Mouse (Mus musculus): Measurements from ENCODE around the gene Fam83g. TPM values are rescaled to one million over a fixed set of nuclear protein-coding genes. Genes with fewer than 3 reads are reported as not detected.
A peak's percentile ranks its signal among the peaks of the same experiment; 100 is the strongest.

Gene Fam83g
- total and polyA plus RNA-seq, 3 experiments: 19.1 to 63.7 (median 19.2) TPM

DNA sequence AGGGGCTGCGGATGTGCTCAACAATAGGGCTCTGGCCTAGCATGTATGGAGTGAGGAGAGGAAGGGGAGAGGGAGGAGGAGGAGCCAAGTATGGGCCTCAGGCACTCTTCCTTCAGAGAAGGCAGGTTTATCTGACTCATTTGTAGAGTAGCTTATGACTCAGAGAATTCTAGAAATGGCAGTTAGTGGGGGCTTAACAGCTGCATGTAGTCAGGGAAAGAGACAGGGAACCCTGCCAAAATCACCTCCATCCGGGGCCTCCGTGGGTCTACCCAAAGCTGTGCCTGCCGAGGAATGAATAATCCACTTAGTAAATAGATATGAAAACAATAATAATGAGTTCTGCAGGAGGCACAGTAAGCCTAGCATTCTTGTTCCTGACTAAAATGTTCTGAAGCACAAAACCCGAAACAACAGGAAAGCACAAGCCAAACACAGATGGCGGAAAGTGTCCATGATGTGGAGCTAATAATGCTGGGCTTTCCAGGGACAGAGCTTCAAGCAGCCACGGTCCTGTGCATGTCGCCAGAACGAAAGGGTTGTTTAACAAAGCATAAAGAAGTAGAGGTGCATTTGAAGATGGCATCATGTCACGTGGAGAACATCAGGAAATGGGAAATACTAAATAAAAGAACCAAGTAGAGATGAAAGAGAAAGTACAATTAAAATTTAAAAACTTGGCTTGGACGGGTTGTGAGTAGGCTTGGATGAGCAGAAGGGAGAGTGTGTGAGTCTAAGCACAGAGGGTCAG is 39.1 kb upstream of the Fam83g start (continued):
- peak; percentile 99 for TF ChIP-seq MEF2A (IDR thresholded peaks at IDR 0.05; ENCODE audit: borderline replicate concordance, low read depth, low read length)
- TF ChIP-seq SMC3 (IDR thresholded peaks at IDR 0.05; ENCODE audit: low read depth, low read length): no peak; the same call in none of the 2 replicates
- TF ChIP-seq HCFC1 (IDR thresholded peaks at IDR 0.05; ENCODE audit: low read depth, low read length): peak; percentile 57
- peak; percentile 60 for TF ChIP-seq MXI1 (IDR thresholded peaks at IDR 0.05; ENCODE audit: low read depth, low read length)
- no peak; the same call in 1 of the 2 replicates for TF ChIP-seq NRF1 (IDR thresholded peaks at IDR 0.05; ENCODE audit: low read depth, low read length)
- peak; percentile 66 for TF ChIP-seq USF1 (IDR thresholded peaks at IDR 0.05; ENCODE audit: low read depth, low read length)
- peak; percentile 100 for TF ChIP-seq JUND (conservative IDR thresholded peaks at IDR 0.05; ENCODE audit: low read depth, low read length)
- TF ChIP-seq ELF1 (IDR thresholded peaks at IDR 0.05; ENCODE audit: low read depth, low read length): 0 out of 2 replicates have a peak, but pooled peaks have one; percentile 7
- peak; percentile 94 for TF ChIP-seq BHLHE40 (IDR thresholded peaks at IDR 0.05; ENCODE audit: low read depth, low read length)
- peak; percentile 96 for TF ChIP-seq SIN3A (IDR thresholded peaks at IDR 0.05; ENCODE audit: low read length)
- peak; percentile 85 for TF ChIP-seq POLR2AphosphoS2 (IDR thresholded peaks at IDR 0.05; ENCODE audit: low read depth, low read length)
- peak; percentile 77 for TF ChIP-seq POLR2A (IDR thresholded peaks at IDR 0.05; ENCODE audit: low read depth, low read length)
- peak; percentile 76 for TF ChIP-seq MAFK (IDR thresholded peaks at IDR 0.05; ENCODE audit: insufficient replicate concordance, low read length)
- TF ChIP-seq TCF12 (IDR thresholded peaks at IDR 0.05; ENCODE audit: low read depth, low read length): peak; percentile 100

DNA sequence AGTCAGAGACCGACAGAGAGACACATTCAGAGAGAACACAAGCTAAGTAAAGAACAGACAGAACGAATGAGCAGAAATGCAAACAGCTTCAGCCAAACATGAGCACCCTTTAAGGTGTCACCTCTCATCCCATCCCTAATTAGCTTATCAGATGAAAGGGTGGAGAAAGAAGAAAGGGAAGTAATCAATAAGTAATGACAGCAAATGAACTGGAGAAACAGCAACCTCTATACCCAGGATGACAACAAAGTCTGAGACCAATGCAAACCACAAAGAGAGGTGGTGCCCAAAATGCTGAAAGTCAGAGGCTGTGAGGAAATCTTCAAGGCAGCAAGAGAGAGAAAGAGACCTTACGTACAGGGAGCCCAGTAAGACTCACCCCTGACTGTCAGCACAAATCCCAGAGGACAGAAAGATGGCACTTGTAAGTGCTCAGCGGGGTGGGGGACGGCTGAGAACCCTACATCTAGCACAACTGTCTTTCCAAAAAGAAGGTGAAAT is 38.5 kb upstream of the Fam83g start:
- no peaks in the 10 kb centered on the region for H3K36me3 ChIP-seq (replicated peaks in 1 of 2; ENCODE audit: control insufficient read depth in 1 of 2, insufficient read depth in 1 of 2, low read length in 1 of 2)
- no peaks in the 10 kb centered on the region; the same call in 1 of the 2 replicates for H3K79me2 ChIP-seq (replicated peaks; ENCODE audit: control insufficient read depth, extremely low read depth, insufficient read depth, poor library complexity, severe bottlenecking)
- H3K4me1 ChIP-seq (ENCODE audit: control insufficient read depth in 1 of 2, insufficient read depth in 2 of 2): peaks cover 52 to 92% of the 10 kb centered on the region in 2 experiments
- peak overlapping the region; percentile 78 for H3K9ac ChIP-seq (ENCODE audit: insufficient read depth, low read depth)
- peak overlapping the region; percentile 0 to 34 (median 24) for H3K4me3 ChIP-seq (replicated peaks in 1 of 3; ENCODE audit: low read depth in 2 of 3, low read length in 2 of 3, poor library complexity in 1 of 3)
- peak overlapping the region; percentile 70 for H3K4me2 ChIP-seq (ENCODE audit: insufficient read depth, low read depth, poor library complexity, severe bottlenecking)
- H3K27ac ChIP-seq (ENCODE audit: insufficient read depth, low read depth): peak overlapping the region; percentile 99
- no peaks in the 10 kb centered on the region for H3K27me3 ChIP-seq (replicated peaks)
- in situ Hi-C loops (cut with MboI; ENCODE audit: low pct_ligation_motif_present, low pct_unique_long_range_greater_than_20kb, low sequenced_read_pairs) (no loop called here), dilution Hi-C loops (cut with MboI; ENCODE audit: extremely low pct_ligation_motif_present, extremely low pct_unique_long_range_greater_than_20kb, low sequenced_read_pairs) (no loop called here)
- peak; percentile 81 for DNase-seq (ENCODE audit: extremely low read depth)
- H3K9me3 ChIP-seq (replicated peaks; ENCODE audit: low read length): no peaks in the 10 kb centered on the region
- 0 out of 2 replicates have a peak, but pooled peaks have one; percentile 23 for TF ChIP-seq MAFK (IDR thresholded peaks at IDR 0.05; ENCODE audit: insufficient replicate concordance, low read length)
- no peak for TF ChIP-seq ZNF384 (IDR thresholded peaks at IDR 0.05; ENCODE audit: low read depth, low read length)
- TF ChIP-seq MXI1 (IDR thresholded peaks at IDR 0.05; ENCODE audit: low read depth, low read length): no peak
- no peak for TF ChIP-seq MAX (IDR thresholded peaks at IDR 0.05; ENCODE audit: low read length)
- TF ChIP-seq USF1 (IDR thresholded peaks at IDR 0.05; ENCODE audit: low read depth, low read length): no peak
- TF ChIP-seq GABPA (IDR thresholded peaks at IDR 0.05; ENCODE audit: insufficient replicate concordance, low read depth, low read length): no peak
- TF ChIP-seq CHD1 (IDR thresholded peaks at IDR 0.05; ENCODE audit: low read depth, low read length): no peak; the same call in 1 of the 2 replicates
- TF ChIP-seq ZC3H11A (IDR thresholded peaks at IDR 0.05; ENCODE audit: low read depth, low read length): no peak
- TF ChIP-seq PAX5 (IDR thresholded peaks at IDR 0.05; ENCODE audit: low read length): no peak
- peak; percentile 65 for TF ChIP-seq POLR2A (IDR thresholded peaks at IDR 0.05; ENCODE audit: low read depth, low read length)
- peak; percentile 27; the same call in 1 of the 2 replicates for TF ChIP-seq SIN3A (IDR thresholded peaks at IDR 0.05; ENCODE audit: low read length)
- TF ChIP-seq RCOR1 (conservative IDR thresholded peaks at IDR 0.05; ENCODE audit: low read depth, low read length): no peak
- no peak for TF ChIP-seq USF2 (conservative IDR thresholded peaks at IDR 0.05; ENCODE audit: low read depth, low read length)
- TF ChIP-seq MAZ (IDR thresholded peaks at IDR 0.05; ENCODE audit: low read depth, low read length): no peak
- TF ChIP-seq IRF4 (IDR thresholded peaks at IDR 0.05; ENCODE audit: low read depth, low read length): peak; percentile 17; the same call in 1 of the 2 replicates
- no peak for TF ChIP-seq E2F4 (IDR thresholded peaks at IDR 0.05; ENCODE audit: insufficient replicate concordance, low read depth, low read length)
- TF ChIP-seq UBTF (IDR thresholded peaks at IDR 0.05; ENCODE audit: low read depth, low read length): 0 out of 2 replicates have a peak, but pooled peaks have one; percentile 56
- peak; percentile 56 for TF ChIP-seq BHLHE40 (IDR thresholded peaks at IDR 0.05; ENCODE audit: low read depth, low read length)
- 0 out of 2 replicates have a peak, but pooled peaks have one; percentile 4 for TF ChIP-seq ETS1 (conservative IDR thresholded peaks at IDR 0.05; ENCODE audit: low read depth, low read length)
- peak; percentile 91 for TF ChIP-seq TBP (conservative IDR thresholded peaks at IDR 0.05; ENCODE audit: low read depth, low read length)
- TF ChIP-seq NRF1 (IDR thresholded peaks at IDR 0.05; ENCODE audit: low read depth, low read length): no peak
- TF ChIP-seq EP300 (IDR thresholded peaks at IDR 0.05; ENCODE audit: low read length): peak; percentile 37; the same call in 1 of the 2 replicates
- TF ChIP-seq POLR2AphosphoS2 (IDR thresholded peaks at IDR 0.05; ENCODE audit: low read depth, low read length): no peak
- TF ChIP-seq ELF1 (IDR thresholded peaks at IDR 0.05; ENCODE audit: low read depth, low read length): no peak
- peak; percentile 71 for TF ChIP-seq CHD2 (IDR thresholded peaks at IDR 0.05; ENCODE audit: low read length)
- TF ChIP-seq CTCF (conservative IDR thresholded peaks at IDR 0.05 in 1 of 2, IDR thresholded peaks at IDR 0.05 in 1 of 2; ENCODE audit: low read depth in 2 of 2, low read length in 2 of 2): no peak
- TF ChIP-seq ZKSCAN1 (IDR thresholded peaks at IDR 0.05; ENCODE audit: borderline replicate concordance, low read depth, low read length): no peak
- peak; percentile 38; the same call in 1 of the 2 replicates for TF ChIP-seq TCF12 (IDR thresholded peaks at IDR 0.05; ENCODE audit: low read depth, low read length)
- no peak for TF ChIP-seq HCFC1 (IDR thresholded peaks at IDR 0.05; ENCODE audit: low read depth, low read length)

All from CH12.LX (cell line).